Mouse (Mus musculus) embryonic facial prominence, embryonic 10.5 days (tissue): Measurements from ENCODE around the gene Lgals8. TPM values are rescaled to one million over a fixed set of nuclear protein-coding genes. Genes with fewer than 3 reads are reported as not detected.

Experiments
- DNase-seq: peaks from one replicate; pipeline ENCODE4 v3.0.0-alpha.2; 2017; ENCODE audit warnings: low spot score
- H3K27ac ChIP-seq: fragments of 300-500 bp; sonication (generic); replicated peaks from 2 replicates; pipeline ENCODE4 v1.5.1; 2016; ENCODE audit warnings: mild to moderate bottlenecking
- H3K27me3 ChIP-seq: fragments of 300-500 bp; sonication (generic); replicated peaks from 2 replicates; pipeline ENCODE4 v1.6.1; 2016; ENCODE audit warnings: low read depth, mild to moderate bottlenecking; ENCODE audit not compliant: poor library complexity, severe bottlenecking
- H3K36me3 ChIP-seq: fragments of 300-500 bp; sonication (generic); replicated peaks from 2 replicates; pipeline ENCODE4 v1.6.1; 2016; ENCODE audit warnings: mild to moderate bottlenecking, moderate library complexity
- H3K4me1 ChIP-seq: fragments of 300-500 bp; sonication (generic); 2 replicates; pipeline ENCODE4 v1.6.1; 2016
- H3K4me3 ChIP-seq: fragments of 300-500 bp; sonication (generic); 2 replicates; pipeline ENCODE4 v1.5.1; 2016; ENCODE audit warnings: mild to moderate bottlenecking, moderate library complexity
- H3K9me3 ChIP-seq: fragments of 300-500 bp; sonication (generic); 2 replicates; pipeline ENCODE4 v1.6.1; 2016; ENCODE audit warnings: mild to moderate bottlenecking
- WGBS: fragments of 180-500 bp; shearing (Covaris S2); methylation state at CpG from one replicate; pipeline ENCODE4 v1.1.7; 2016; 5-methylcytosine and 5-hydroxymethylcytosine counted together
- polyA plus RNA-seq: library from polyadenylated mRNA; unstranded; fragments of >200 nt; fragmentation: Nextera tagmentation; extraction: Ambion mirVana; gene quantifications from 2 replicates; pipeline ENCODE4 v1.2.1, GENCODE M21; 2016

The Lgals8 gene
- 7.8 and 9.0 TPM in 2 replicates for polyA plus RNA-seq

GRCm38 (mm10) chr13:12464844-12465243 is at the start of gene Lgals8:
TSS of gene Lgals8 (minus strand) at chr13:12464944.
- Histone ChIP-seq H3K27me3 (no peaks in the 10 kb centered on the region), H3K4me3 (no peak within 1 kb of the TSS), H3K9me3 (no peaks in the 10 kb centered on the region), H3K4me1 (peaks cover 13% of the 10 kb centered on the region), H3K27ac (no peak within 1 kb of the TSS), H3K36me3 (no peaks in the 10 kb centered on the region)
- 90% methylated on average over 1 of the region's 1 CpGs for WGBS
- DNase-seq = no peak

DNA sequence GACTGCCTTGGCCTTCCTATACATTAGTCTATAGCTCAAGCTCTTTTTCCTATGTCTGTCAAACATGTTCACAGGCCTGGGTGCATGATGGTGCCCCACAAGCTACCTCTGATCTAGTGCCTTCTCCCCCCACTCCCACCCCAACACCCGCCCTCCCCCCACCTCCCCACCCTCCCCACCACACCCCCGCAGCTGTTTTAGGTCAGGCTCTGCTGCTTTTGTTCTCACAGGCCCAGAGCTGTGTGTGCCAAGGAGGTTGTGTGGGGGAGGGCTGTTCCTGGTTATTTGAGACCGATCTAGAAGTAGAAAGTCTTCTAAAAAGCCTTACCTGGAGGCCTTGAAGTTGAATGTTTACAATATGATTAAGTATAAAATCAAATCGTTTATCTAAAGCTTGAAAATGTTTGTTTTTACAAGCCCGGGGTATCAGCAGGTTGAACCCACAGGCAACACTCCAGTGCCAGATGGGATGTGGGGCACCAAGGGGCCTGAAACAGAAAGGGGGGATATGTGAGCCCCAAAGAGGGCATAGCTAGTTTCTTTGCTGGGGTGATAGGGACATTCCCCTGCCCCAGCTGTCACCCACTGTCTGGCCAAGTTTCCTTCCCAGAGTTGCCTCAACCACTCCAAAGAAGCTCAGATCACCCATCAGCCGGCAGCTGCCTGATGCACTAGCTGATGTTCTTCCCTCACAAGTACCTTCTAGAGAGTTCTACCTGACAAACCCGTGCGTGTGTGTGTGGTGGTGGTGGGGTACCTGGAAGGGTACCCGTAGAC is 46.6 kb upstream of the Lgals8 start:
- Histone ChIP-seq H3K4me3 (no peak overlapping the region), H3K36me3 (no peaks in the 10 kb centered on the region), H3K9me3 (no peaks in the 10 kb centered on the region), H3K27ac (no peak overlapping the region), H3K4me1 (peaks cover 7% of the 10 kb centered on the region; the same call in 1 of the 2 replicates), H3K27me3 (no peaks in the 10 kb centered on the region)
- DNase-seq = no peak
- 69% methylated on average over 9 of the region's 9 CpGs for WGBS

- no peak overlapping the region for H3K27ac ChIP-seq
- no peaks in the 10 kb centered on the region for H3K27me3 ChIP-seq
- H3K4me3 ChIP-seq = no peak overlapping the region
- H3K36me3 ChIP-seq = no peaks in the 10 kb centered on the region
- peaks cover 7% of the 10 kb centered on the region; the same call in 1 of the 2 replicates for H3K4me1 ChIP-seq
- 84% methylated on average over 6 of the region's 6 CpGs for WGBS
- no peaks in the 10 kb centered on the region for H3K9me3 ChIP-seq
- no peak for DNase-seq
Observed at GRCm38 (mm10) chr13:12510032-12510431, 45.3 kb upstream of the Lgals8 start.

DNA sequence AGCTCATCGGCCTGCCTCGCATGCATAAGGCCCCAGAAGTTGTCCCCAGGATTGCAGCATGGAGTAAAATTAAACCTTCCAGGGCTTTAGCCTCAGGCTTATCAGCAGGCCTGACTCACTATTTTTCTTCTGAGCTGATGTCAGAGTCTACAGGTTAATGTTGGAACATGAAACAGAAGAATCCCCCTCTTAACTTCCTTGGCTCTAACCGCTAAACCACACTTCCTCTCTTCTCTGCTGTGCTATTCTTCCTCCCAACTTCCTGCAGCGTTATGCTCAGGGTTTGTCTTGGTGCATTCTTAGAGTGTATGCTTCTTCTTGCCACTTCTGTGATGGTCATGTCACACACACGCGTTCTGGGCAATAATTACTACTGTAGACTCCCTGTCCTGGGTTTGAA is 42.7 kb upstream of the Lgals8 start:
- 88% methylated on average over 6 of the region's 6 CpGs for WGBS
- H3K27ac ChIP-seq = no peak overlapping the region

GRCm38 (mm10) chr13:12505359-12505758 is 40.6 kb upstream of the Lgals8 start:
- DNase-seq = no peak
- WGBS = 86% methylated on average over 3 of the region's 3 CpGs
- H3K4me3 ChIP-seq = no peak overlapping the region
- H3K27ac ChIP-seq = no peak overlapping the region
- H3K27me3 ChIP-seq = no peaks in the 10 kb centered on the region
- H3K9me3 ChIP-seq = no peaks in the 10 kb centered on the region
- H3K4me1 ChIP-seq = peaks cover 8% of the 10 kb centered on the region
- H3K36me3 ChIP-seq = no peaks in the 10 kb centered on the region

More for the DNA sequence above, 42.7 kb upstream of the Lgals8 start:
- H3K9me3 ChIP-seq = no peaks in the 10 kb centered on the region
- no peaks in the 10 kb centered on the region for H3K27me3 ChIP-seq
- no peak for DNase-seq
- H3K4me3 ChIP-seq = no peak overlapping the region
- H3K4me1 ChIP-seq = peaks cover 14% of the 10 kb centered on the region
- H3K36me3 ChIP-seq = no peaks in the 10 kb centered on the region

DNA sequence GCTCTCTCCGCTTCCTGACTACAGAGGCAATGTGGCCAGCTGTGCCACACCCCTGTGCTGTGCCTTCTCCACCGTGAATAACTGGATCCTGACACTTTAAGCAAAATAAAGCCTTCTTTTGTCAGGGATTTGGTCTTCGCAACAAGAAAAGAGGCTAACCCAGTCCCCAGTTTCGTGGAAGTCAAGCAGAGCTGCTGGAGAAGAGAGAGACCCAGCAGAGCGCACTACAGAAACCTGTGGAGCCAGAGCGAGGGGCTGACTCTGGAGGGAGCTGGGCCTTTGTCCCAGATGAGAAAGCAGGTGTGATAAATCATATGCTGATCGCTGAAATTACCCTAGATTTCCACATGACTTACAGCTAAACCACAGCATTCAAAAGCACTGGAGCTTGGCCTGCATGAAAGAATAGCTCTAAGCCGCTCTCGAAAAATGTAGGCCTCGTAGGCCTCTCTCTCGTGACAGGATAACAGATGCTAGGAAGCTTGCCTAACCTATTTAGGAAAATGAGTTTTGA is 38.6 kb upstream of the Lgals8 start:
- 40% methylated on average over 11 of the region's 11 CpGs for WGBS
- H3K36me3 ChIP-seq = no peaks in the 10 kb centered on the region
- DNase-seq = peak; percentile 19
- H3K4me1 ChIP-seq = peaks cover 8% of the 10 kb centered on the region
- peak overlapping the region; percentile 55 for H3K27ac ChIP-seq
- no peak overlapping the region for H3K4me3 ChIP-seq
- H3K27me3 ChIP-seq = no peaks in the 10 kb centered on the region
- no peaks in the 10 kb centered on the region for H3K9me3 ChIP-seq

DNA sequence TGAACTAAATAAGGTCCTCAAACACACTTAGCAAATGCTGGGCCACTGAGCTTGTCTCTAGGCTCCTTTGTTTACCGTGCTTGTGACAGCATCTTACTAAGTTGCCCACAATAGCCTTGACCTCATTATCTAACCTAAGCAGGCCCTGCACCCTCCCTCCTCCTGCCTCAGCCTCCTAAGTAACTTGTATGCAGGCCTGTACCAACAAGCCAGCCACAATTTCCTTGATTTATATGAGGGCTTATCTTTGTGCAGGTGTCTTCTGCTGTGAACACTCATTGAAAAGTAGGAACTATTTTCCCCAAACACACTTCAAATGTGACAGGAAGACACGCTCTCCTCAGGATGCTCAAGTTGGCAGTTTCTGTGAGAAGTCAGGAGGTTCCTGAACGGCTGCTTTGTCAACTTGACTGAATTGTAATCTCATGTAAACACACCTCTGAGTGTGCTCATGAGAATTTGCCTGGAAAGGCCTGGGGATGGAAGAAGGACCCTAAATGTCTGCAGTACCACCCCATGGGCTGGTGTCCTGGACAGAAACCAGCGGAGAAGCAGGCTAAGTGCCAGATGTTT is 38.0 kb upstream of the Lgals8 start:
- Histone ChIP-seq H3K4me3 (no peak overlapping the region), H3K4me1 (peaks cover 8% of the 10 kb centered on the region), H3K27ac (peak overlapping the region; percentile 55), H3K9me3 (no peaks in the 10 kb centered on the region), H3K27me3 (no peaks in the 10 kb centered on the region), H3K36me3 (no peaks in the 10 kb centered on the region)
- 50% methylated on average over 4 of the region's 4 CpGs for WGBS
- DNase-seq = peak; percentile 15

GRCm38 (mm10) chr13:12499107-12499506 is 34.4 kb upstream of the Lgals8 start:
- DNase-seq = no peak
- WGBS = 83% methylated on average over 7 of the region's 7 CpGs

GRCm38 (mm10) chr13:12497809-12498208 is 33.1 kb upstream of the Lgals8 start:
- 67% methylated on average over 8 of the region's 8 CpGs for WGBS
- DNase-seq = no peak
- peaks cover under 1% of the 10 kb centered on the region; the same call in 1 of the 2 replicates for H3K4me1 ChIP-seq
- no peak overlapping the region for H3K27ac ChIP-seq
- no peaks in the 10 kb centered on the region for H3K36me3 ChIP-seq
- no peak overlapping the region for H3K4me3 ChIP-seq
- H3K9me3 ChIP-seq = no peaks in the 10 kb centered on the region
- no peaks in the 10 kb centered on the region for H3K27me3 ChIP-seq

More at GRCm38 (mm10) chr13:12499107-12499506, 34.4 kb upstream of the Lgals8 start:
- Histone ChIP-seq H3K27me3 (no peaks in the 10 kb centered on the region), H3K4me1 (peaks cover 8% of the 10 kb centered on the region), H3K4me3 (no peak overlapping the region), H3K36me3 (no peaks in the 10 kb centered on the region), H3K9me3 (no peaks in the 10 kb centered on the region), H3K27ac (no peak overlapping the region)

- Histone ChIP-seq H3K4me3 (no peak overlapping the region), H3K27ac (no peak overlapping the region), H3K36me3 (no peaks in the 10 kb centered on the region), H3K27me3 (no peaks in the 10 kb centered on the region), H3K4me1 (no peaks in the 10 kb centered on the region), H3K9me3 (no peaks in the 10 kb centered on the region)
- no peak for DNase-seq
- 91% methylated on average over 9 of the region's 9 CpGs for WGBS
Observed at GRCm38 (mm10) chr13:12494750-12495149, 30.0 kb upstream of the Lgals8 start.

GRCm38 (mm10) chr13:12492515-12492914 is 27.8 kb upstream of the Lgals8 start:
- WGBS = 89% methylated on average over 3 of the region's 3 CpGs
- no peaks in the 10 kb centered on the region for H3K4me1 ChIP-seq
- no peaks in the 10 kb centered on the region for H3K36me3 ChIP-seq
- no peak overlapping the region for H3K27ac ChIP-seq
- H3K9me3 ChIP-seq = no peaks in the 10 kb centered on the region
- no peak overlapping the region for H3K4me3 ChIP-seq
- DNase-seq = no peak
- H3K27me3 ChIP-seq = no peaks in the 10 kb centered on the region

DNA sequence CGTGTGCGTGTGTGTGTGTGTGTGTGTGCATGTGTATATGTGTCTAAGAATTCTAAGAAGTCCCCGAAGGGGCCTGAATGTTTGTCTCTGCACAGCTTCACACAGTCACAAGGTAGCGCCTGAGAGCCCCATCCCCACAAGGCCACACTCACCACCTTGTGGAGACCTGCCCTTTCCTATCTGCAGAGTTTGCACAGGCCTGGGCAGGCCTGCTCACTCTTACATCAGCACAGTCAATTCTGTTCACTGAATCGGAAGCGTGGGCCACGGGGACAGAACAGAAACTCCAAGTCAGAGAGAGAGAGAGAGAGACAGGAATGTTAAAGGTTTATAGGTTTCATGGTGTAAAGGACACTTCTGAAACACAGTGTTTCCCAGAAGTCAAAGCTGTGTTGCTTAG is 20.9 kb upstream of the Lgals8 start:
- H3K27me3 ChIP-seq = no peaks in the 10 kb centered on the region
- peak; percentile 32 for DNase-seq
- no peak overlapping the region for H3K4me3 ChIP-seq
- H3K27ac ChIP-seq = 0 out of 2 replicates have a peak overlapping the region, but pooled peaks have one; percentile 2
- H3K4me1 ChIP-seq = no peaks in the 10 kb centered on the region
- H3K9me3 ChIP-seq = no peaks in the 10 kb centered on the region
- WGBS = 78% methylated on average over 7 of the region's 7 CpGs
- no peaks in the 10 kb centered on the region for H3K36me3 ChIP-seq

- Histone ChIP-seq H3K4me1 (no peaks in the 10 kb centered on the region), H3K27me3 (no peaks in the 10 kb centered on the region), H3K36me3 (no peaks in the 10 kb centered on the region), H3K9me3 (no peaks in the 10 kb centered on the region), H3K27ac (0 out of 2 replicates have a peak overlapping the region, but pooled peaks have one; percentile 2), H3K4me3 (no peak overlapping the region)
- WGBS = 77% methylated on average over 2 of the region's 2 CpGs
- DNase-seq = no peak
Observed at GRCm38 (mm10) chr13:12485197-12485596, 20.5 kb upstream of the Lgals8 start.
